Mouse (Mus musculus) embryo, embryonic 10 days (tissue): ENCODE results near the gene Fgf4.
"Not testable (repeated sequence)": the region's sequence is repeated elsewhere in the genome, so short reads cannot be mapped to it uniquely, and the experiment has no call there.

Source experiments
- DNase-seq: peaks from one replicate; pipeline ENCODE4 v3.0.0-alpha.2; 2015; ENCODE audit warnings: low spot score

The Fgf4 gene

GRCm38 (mm10) chr7:144867161-144867560, 20.0 kb downstream of the Fgf4 start:
- DNase-seq: no peak

GRCm38 (mm10) chr7:144867602-144868001, 20.4 kb downstream of the Fgf4 start:
- no peak for DNase-seq

- no peak for DNase-seq
Measured at GRCm38 (mm10) chr7:144872420-144872819, 25.3 kb downstream of the Fgf4 start.

- no peak for DNase-seq
Measured at GRCm38 (mm10) chr7:144873160-144873559, 26.0 kb downstream of the Fgf4 start.

- no peak for DNase-seq
Measured at GRCm38 (mm10) chr7:144874226-144874625, 27.1 kb downstream of the Fgf4 start.

- DNase-seq: no peak
Measured at GRCm38 (mm10) chr7:144878401-144878800, 31.2 kb downstream of the Fgf4 start.

GRCm38 (mm10) chr7:144883106-144883505, 35.9 kb downstream of the Fgf4 start:
- no peak for DNase-seq

- DNase-seq: no peak
Measured at GRCm38 (mm10) chr7:144887672-144888071, 40.5 kb downstream of the Fgf4 start.

- DNase-seq: peak; percentile 56
Measured at GRCm38 (mm10) chr7:144888564-144889299, 41.6 kb downstream of the Fgf4 start.

- DNase-seq: not testable (repeated sequence)
Measured at GRCm38 (mm10) chr7:144890661-144891060, 43.5 kb downstream of the Fgf4 start.

- no peak for DNase-seq
Measured at GRCm38 (mm10) chr7:144891863-144892262, 44.7 kb downstream of the Fgf4 start.

GRCm38 (mm10) chr7:144892322-144892721, 45.2 kb downstream of the Fgf4 start:
- DNase-seq: no peak

- peak; percentile 54 for DNase-seq
Measured at GRCm38 (mm10) chr7:144894191-144894590, 47.0 kb downstream of the Fgf4 start.

GRCm38 (mm10) chr7:144894706-144895105, 47.5 kb downstream of the Fgf4 start:
- DNase-seq: peak; percentile 35

- peak; percentile 96 for DNase-seq
Measured at GRCm38 (mm10) chr7:144895305-144896111, 48.3 kb downstream of the Fgf4 start.

GRCm38 (mm10) chr7:144896294-144897218, 49.4 kb downstream of the Fgf4 start, which contains the start of gene Fgf15:
Gene Fgf15, plus strand, starts transcription at chr7:144896531.
- peak; percentile 57 for DNase-seq

GRCm38 (mm10) chr7:144898506-144898905, 51.3 kb downstream of the Fgf4 start:
- DNase-seq: no peak

- DNase-seq: not testable (repeated sequence)
Measured at GRCm38 (mm10) chr7:144905514-144905913, 58.3 kb downstream of the Fgf4 start.

GRCm38 (mm10) chr7:144906708-144907397, 59.7 kb downstream of the Fgf4 start:
- peak; percentile 85 for DNase-seq

GRCm38 (mm10) chr7:144907793-144908192, 60.6 kb downstream of the Fgf4 start:
- DNase-seq: peak; percentile 73

GRCm38 (mm10) chr7:144908705-144909104, 61.5 kb downstream of the Fgf4 start:
- DNase-seq: peak; percentile 21
